Mouse (Mus musculus) MEL (cell line): ENCODE results near the gene Rpl7l1. TPM values are rescaled to one million over a fixed set of nuclear protein-coding genes. Genes with fewer than 3 reads are reported as not detected.
A peak's percentile ranks its signal among the peaks of the same experiment; 100 is the strongest.

Experiments
- DNase-seq: peaks from one replicate; pipeline ENCODE4 v3.0.0; 2011; ENCODE audit warnings: low read depth, low spot score
- H3K27ac ChIP-seq: 2 replicates; pipeline ENCODE4 v1.5.1; 2012; ENCODE audit warnings: low read depth, mild to moderate bottlenecking, control low read depth, low read length, moderate library complexity; ENCODE audit not compliant: control insufficient read depth
- H3K27me3 ChIP-seq, 2 experiments: fragments of 150-350 bp in 1 of 2; sonication (generic) in 1 of 2; 2 replicates each; pipeline ENCODE4 v1.6.1; 2012; ENCODE audit warnings: low read length in 2 of 2, mild to moderate bottlenecking in 2 of 2, improper control_type of control experiment in 1 of 2, moderate library complexity in 1 of 2; ENCODE audit not compliant: insufficient read depth in 2 of 2, control insufficient read depth in 1 of 2
- H3K36me3 ChIP-seq, 2 experiments: 2 replicates each; pipeline ENCODE4 v1.6.1; 2012 to 2014; ENCODE audit warnings: low read length in 2 of 2, improper control_type of control experiment in 1 of 2, inconsistent platforms in 1 of 2, mild to moderate bottlenecking in 1 of 2; ENCODE audit not compliant: insufficient read depth in 2 of 2, control insufficient read depth in 1 of 2
- H3K4me1 ChIP-seq, 2 experiments: fragments of 150-350 bp in 1 of 2; sonication (generic) in 1 of 2; 2 replicates each; pipeline ENCODE4 v1.6.1; 2012; ENCODE audit warnings: low read length in 2 of 2, improper control_type of control experiment in 1 of 2, mild to moderate bottlenecking in 1 of 2; ENCODE audit not compliant: insufficient read depth in 2 of 2, control insufficient read depth in 1 of 2
- H3K4me3 ChIP-seq, 2 experiments: fragments of 150-350 bp in 1 of 2; sonication (generic) in 1 of 2; 2 replicates each; pipeline ENCODE4 v1.5.1; 2012; ENCODE audit warnings: low read depth in 2 of 2, low read length in 2 of 2, mild to moderate bottlenecking in 2 of 2, moderate library complexity in 2 of 2, control low read depth in 1 of 2, improper control_type of control experiment in 1 of 2; ENCODE audit not compliant: control insufficient read depth in 1 of 2, insufficient read depth in 1 of 2
- H3K79me2 ChIP-seq: 2 replicates; pipeline ENCODE4 v1.6.1; 2012; ENCODE audit warnings: mild to moderate bottlenecking, low read length, moderate library complexity; ENCODE audit not compliant: control insufficient read depth, poor library complexity, insufficient read depth
- H3K9ac ChIP-seq: 2 replicates; pipeline ENCODE4 v1.6.1; 2012; ENCODE audit warnings: low read depth, mild to moderate bottlenecking, control low read depth, low read length, moderate library complexity; ENCODE audit not compliant: control insufficient read depth, poor library complexity, severe bottlenecking
- H3K9me3 ChIP-seq: fragments of 150-350 bp; sonication (generic); replicated peaks from 2 replicates; pipeline ENCODE4 v1.6.1; 2012; ENCODE audit warnings: mild to moderate bottlenecking, low read length, improper control_type of control experiment, moderate library complexity; ENCODE audit not compliant: insufficient read depth
- BHLHE40 ChIP-seq: IDR thresholded peaks from 2 replicates; pipeline ENCODE4 v1.6.1; 2012; ENCODE audit warnings: low read depth, mild to moderate bottlenecking, inconsistent platforms, low read length, improper control_type of control experiment, borderline replicate concordance
- CHD1 ChIP-seq: IDR thresholded peaks from 2 replicates; pipeline ENCODE4 v1.6.1; 2012; ENCODE audit warnings: low read depth, mild to moderate bottlenecking, inconsistent platforms, low read length, improper control_type of control experiment
- CTCF ChIP-seq, 3 experiments: IDR thresholded peaks in 2 of 3; conservative IDR thresholded peaks in 1 of 3; 2 replicates each; pipeline ENCODE4 v1.5.1; 2011 to 2012; ENCODE audit warnings: low read length in 3 of 3, low read depth in 2 of 3, mild to moderate bottlenecking in 2 of 3, improper control_type of control experiment in 1 of 3, inconsistent platforms in 1 of 3, mixed read lengths in 1 of 3, moderate library complexity in 1 of 3; ENCODE audit not compliant: control insufficient read depth in 1 of 3, insufficient read depth in 1 of 3, poor library complexity in 1 of 3, severe bottlenecking in 1 of 3
- EP300 ChIP-seq, 2 experiments: IDR thresholded peaks; 2 replicates each; pipeline ENCODE4 v1.6.1; 2011; ENCODE audit warnings: improper control_type of control experiment in 2 of 2, low read length in 2 of 2, low read depth in 1 of 2, mild to moderate bottlenecking in 1 of 2
- HCFC1 ChIP-seq: IDR thresholded peaks from 2 replicates; pipeline ENCODE4 v1.6.1; 2012; ENCODE audit warnings: low read depth, mild to moderate bottlenecking, inconsistent platforms, low read length, improper control_type of control experiment, moderate library complexity
- JUND ChIP-seq: IDR thresholded peaks from 2 replicates; pipeline ENCODE4 v1.6.1; 2011; ENCODE audit warnings: low read depth, mild to moderate bottlenecking, improper control_type of control experiment, low read length
- KAT2A ChIP-seq: conservative IDR thresholded peaks from 2 replicates; pipeline ENCODE4 v1.6.1; 2012; ENCODE audit warnings: low read depth, low read length, improper control_type of control experiment, inconsistent platforms
- MAFK ChIP-seq: IDR thresholded peaks from 2 replicates; pipeline ENCODE4 v1.6.1; 2011; ENCODE audit warnings: low read depth, mild to moderate bottlenecking, low read length, improper control_type of control experiment, borderline replicate concordance
- MAX ChIP-seq: IDR thresholded peaks from 2 replicates; pipeline ENCODE4 v1.6.1; 2011; ENCODE audit warnings: low read length, improper control_type of control experiment
- MAZ ChIP-seq: IDR thresholded peaks from 2 replicates; pipeline ENCODE4 v1.6.1; 2012; ENCODE audit warnings: low read depth, mild to moderate bottlenecking, inconsistent platforms, low read length, improper control_type of control experiment
- MEF2A ChIP-seq: IDR thresholded peaks from 2 replicates; pipeline ENCODE4 v1.6.1; 2014; ENCODE audit warnings: low read depth, mild to moderate bottlenecking, inconsistent platforms, low read length, improper control_type of control experiment; ENCODE audit not compliant: poor library complexity, insufficient replicate concordance, severe bottlenecking; ENCODE audit errors: extremely low read depth
- MXI1 ChIP-seq: IDR thresholded peaks from 2 replicates; pipeline ENCODE4 v1.6.1; 2011; ENCODE audit warnings: mild to moderate bottlenecking, low read depth, low read length, improper control_type of control experiment
- MYC ChIP-seq: IDR thresholded peaks from 2 replicates; pipeline ENCODE4 v1.6.1; 2011; ENCODE audit warnings: low read depth, mild to moderate bottlenecking, low read length, improper control_type of control experiment, moderate library complexity
- NELFE ChIP-seq: IDR thresholded peaks from 2 replicates; pipeline ENCODE4 v1.6.1; 2011; ENCODE audit warnings: low read depth, low read length, improper control_type of control experiment
- NRF1 ChIP-seq: IDR thresholded peaks from 2 replicates; pipeline ENCODE4 v1.6.1; 2014; ENCODE audit warnings: low read depth, mild to moderate bottlenecking, inconsistent platforms, low read length, improper control_type of control experiment, moderate library complexity; ENCODE audit not compliant: poor library complexity, insufficient read depth, severe bottlenecking
- POLR2AphosphoS2 ChIP-seq: IDR thresholded peaks from 2 replicates; pipeline ENCODE4 v1.6.1; 2011; ENCODE audit warnings: low read length, improper control_type of control experiment
- POLR2AphosphoS5 ChIP-seq: IDR thresholded peaks from 2 replicates; pipeline ENCODE4 v1.6.1; 2012; ENCODE audit warnings: low read depth, borderline replicate concordance, mild to moderate bottlenecking, inconsistent platforms, low read length, moderate library complexity, mixed read lengths
- RAD21 ChIP-seq: IDR thresholded peaks from 2 replicates; pipeline ENCODE4 v1.6.1; 2011; ENCODE audit warnings: mild to moderate bottlenecking, low read depth, low read length, improper control_type of control experiment
- SIN3A ChIP-seq: IDR thresholded peaks from 2 replicates; pipeline ENCODE4 v1.6.1; 2012; ENCODE audit warnings: low read length, improper control_type of control experiment, inconsistent platforms
- TCF12 ChIP-seq: IDR thresholded peaks from 2 replicates; pipeline ENCODE4 v1.6.1; 2014; ENCODE audit warnings: low read depth, mild to moderate bottlenecking, inconsistent platforms, low read length, improper control_type of control experiment, moderate library complexity
- USF1 ChIP-seq: IDR thresholded peaks from 2 replicates; pipeline ENCODE4 v1.6.1; 2014; ENCODE audit warnings: low read depth, mild to moderate bottlenecking, inconsistent platforms, low read length, improper control_type of control experiment, moderate library complexity
- ZMIZ1 ChIP-seq: IDR thresholded peaks from 2 replicates; pipeline ENCODE4 v1.6.1; 2012; ENCODE audit warnings: low read depth, mild to moderate bottlenecking, inconsistent platforms, low read length, improper control_type of control experiment, moderate library complexity
- polyA plus RNA-seq, 2 experiments: library from polyadenylated mRNA; stranded (reverse) in 1 of 2; unstranded in 1 of 2; fragments of >175 nt in 1 of 2; fragments of >200 nt in 1 of 2; gene quantifications; 2 replicates each; pipeline versions ENCODE4 v1.2.1 to v1.2.4; 2012; ENCODE audit warnings: low replicate concordance in 2 of 2, low read depth in 1 of 2; ENCODE audit not compliant: insufficient read length in 2 of 2, insufficient read depth in 1 of 2, missing spikeins in 1 of 2
- total RNA-seq: library from RNA; depleted of rRNA; stranded (reverse); fragments of 300-350 nt; gene quantifications from 2 replicates; pipeline ENCODE4 v1.2.3, GENCODE M21; 2012

Rpl7l1 gene
- total and polyA plus RNA-seq, 3 experiments, result 166 to 342 (median 174) TPM

DNA sequence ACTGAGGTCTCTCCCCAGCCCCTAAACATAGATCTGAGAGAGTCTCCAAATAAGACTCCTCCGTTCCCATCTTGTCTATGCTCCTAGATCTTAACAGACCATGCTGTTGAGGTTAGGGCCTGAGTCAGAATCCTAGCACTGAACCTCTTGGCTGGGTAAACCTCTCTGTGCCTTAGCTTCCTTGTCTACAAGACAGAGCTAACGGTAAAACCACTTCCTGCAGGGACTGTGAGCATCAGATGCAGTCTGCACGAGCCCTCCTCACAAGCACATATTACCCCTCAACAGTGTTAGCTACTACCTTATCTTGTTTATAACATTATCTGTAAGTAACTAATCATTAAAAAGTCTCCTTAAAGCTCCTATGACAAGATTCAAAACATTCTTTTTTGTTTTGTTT lies 46.5 kb upstream of the Rpl7l1 start (continued):
- peak; percentile 53; the same call in 1 of the 2 replicates for TF ChIP-seq SIN3A
- peak; percentile 76 to 86 for TF ChIP-seq EP300 (IDR thresholded peaks at IDR 0.05; ENCODE audit: low read depth in 1 of 2, low read length in 2 of 2)

DNA sequence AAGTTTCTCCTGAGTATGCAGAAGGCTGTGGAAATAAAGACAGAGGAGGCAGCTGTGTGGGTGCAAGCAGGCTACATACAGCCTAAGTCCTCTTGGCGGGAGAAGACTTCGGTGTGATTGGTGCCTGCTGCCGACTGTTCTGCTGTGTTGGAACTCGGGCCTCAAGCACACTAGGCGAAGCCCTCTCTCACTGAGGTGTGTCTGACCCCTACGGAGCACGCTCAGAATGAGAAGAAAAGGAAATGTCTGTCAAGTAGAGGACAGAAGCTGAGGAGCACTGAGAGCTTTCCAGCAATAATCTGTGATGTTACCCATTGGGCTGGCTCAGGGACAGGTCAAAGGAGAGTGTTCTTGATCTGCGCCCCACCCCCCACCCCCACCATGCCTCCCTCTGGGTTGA lies 40.6 kb upstream of the Rpl7l1 start:
- H3K79me2 ChIP-seq, result no peaks in the 10 kb centered on the region
- H3K9ac ChIP-seq, result no peak overlapping the region
- H3K4me1 ChIP-seq, result peaks cover 3% of the 10 kb centered on the region in 2 experiments; a peak in 3 of 4 replicates
- no peaks in the 10 kb centered on the region for H3K27me3 ChIP-seq
- H3K36me3 ChIP-seq, result peaks cover 0 to under 1% of the 10 kb centered on the region in 2 experiments; a peak in 2 of 4 replicates
- no peak for DNase-seq
- H3K9me3 ChIP-seq, result no peaks in the 10 kb centered on the region
- no peak overlapping the region for H3K27ac ChIP-seq
- no peak for TF ChIP-seq MEF2A
- no peak for TF ChIP-seq POLR2AphosphoS5
- TF ChIP-seq ZMIZ1, result no peak
- no peak for TF ChIP-seq BHLHE40
- TF ChIP-seq MAZ, result no peak
- no peak for TF ChIP-seq HCFC1
- H3K4me3 ChIP-seq, result no peak overlapping the region

DNA sequence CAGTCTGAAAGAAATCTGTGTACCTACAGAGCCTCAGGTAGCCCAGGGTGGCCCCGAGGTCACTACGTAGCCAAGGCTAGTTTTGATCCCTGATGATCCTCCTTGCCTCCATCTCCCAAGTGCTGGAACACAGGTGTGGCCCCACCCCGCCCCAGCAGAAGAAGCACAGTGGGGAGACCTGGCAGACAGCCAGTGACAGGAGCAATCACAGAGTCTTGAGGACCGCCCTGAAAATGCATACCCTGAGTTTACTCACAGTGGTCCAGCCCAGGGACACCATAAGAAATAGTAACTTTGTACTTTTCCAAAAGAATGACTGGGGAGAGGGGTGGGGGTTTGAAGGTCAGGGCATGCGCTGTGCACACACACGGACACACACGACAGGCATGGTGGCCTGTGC lies 38.2 kb upstream of the Rpl7l1 start:
- no peaks in the 10 kb centered on the region for H3K9me3 ChIP-seq
- peaks cover 0 to 8% of the 10 kb centered on the region in 2 experiments; a peak in 2 of 4 replicates for H3K36me3 ChIP-seq
- no peaks in the 10 kb centered on the region for H3K79me2 ChIP-seq
- DNase-seq, result no peak
- H3K27ac ChIP-seq, result no peak overlapping the region
- no peak overlapping the region for H3K9ac ChIP-seq
- TF ChIP-seq MXI1, result no peak
- H3K27me3 ChIP-seq, result no peaks in the 10 kb centered on the region
- peaks cover 0 to 12% of the 10 kb centered on the region in 2 experiments; a peak in 2 of 4 replicates for H3K4me1 ChIP-seq
- H3K4me3 ChIP-seq, result no peak overlapping the region

DNA sequence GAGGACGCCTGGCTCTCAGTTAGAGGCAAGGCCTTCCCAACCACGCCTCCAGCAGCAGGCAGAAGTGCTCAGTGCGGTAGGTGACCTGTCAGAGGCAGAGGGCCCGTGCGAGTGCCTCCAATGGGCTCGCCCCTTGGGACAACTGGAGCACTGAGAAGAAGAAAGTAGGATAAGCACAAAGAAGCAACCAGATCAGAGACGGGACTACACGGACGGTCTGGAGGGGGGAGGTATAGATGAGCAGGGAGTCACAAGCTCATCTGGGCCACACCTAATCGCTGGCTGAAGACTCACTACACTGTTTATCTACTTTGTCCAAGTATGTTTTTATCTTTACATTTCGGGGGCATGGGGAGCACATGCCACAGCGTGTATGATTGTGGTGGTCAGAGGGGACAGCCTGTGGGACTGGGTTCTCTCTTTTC lies 35.3 kb upstream of the Rpl7l1 start:
- Histone ChIP-seq H3K9me3 (no peaks in the 10 kb centered on the region), H3K4me1 (peaks cover 0 to 12% of the 10 kb centered on the region in 2 experiments; a peak in 2 of 4 replicates), H3K9ac (peak overlapping the region; percentile 15; the same call in 1 of the 2 replicates), H3K36me3 (peaks cover 0 to 8% of the 10 kb centered on the region in 2 experiments; a peak in 2 of 4 replicates), H3K79me2 (no peaks in the 10 kb centered on the region), H3K27ac (peak overlapping the region; percentile 41), H3K27me3 (no peaks in the 10 kb centered on the region), H3K4me3 (peak overlapping the region; percentile 10 to 24; a peak in 2 of 4 replicates)
- DNase-seq, result peak; percentile 70
- TF ChIP-seq SIN3A (0 out of 2 replicates have a peak, but pooled peaks have one; percentile 51), RAD21 (no peak), CTCF (IDR thresholded peaks at IDR 0.05 in 2 of 3, conservative IDR thresholded peaks at IDR 0.05 in 1 of 3; ENCODE audit: control insufficient read depth in 1 of 3, insufficient read depth in 1 of 3, low read depth in 2 of 3, low read length in 3 of 3, poor library complexity in 1 of 3, severe bottlenecking in 1 of 3) (no peak), BHLHE40 (peak; percentile 62; the same call in 1 of the 2 replicates), KAT2A (no peak), NRF1 (no peak), NELFE (no peak), MYC (peak; percentile 67), POLR2AphosphoS5 (no peak), MAX (peak; percentile 62; the same call in 1 of the 2 replicates), EP300 (IDR thresholded peaks at IDR 0.05; ENCODE audit: low read depth in 1 of 2, low read length in 2 of 2) (peak; percentile 74 to 82), JUND (no peak), MAFK (no peak), POLR2AphosphoS2 (no peak), CHD1 (no peak), MXI1 (no peak; the same call in 1 of the 2 replicates), USF1 (no peak; the same call in 1 of the 2 replicates), TCF12 (peak; percentile 88), ZMIZ1 (no peak)
